Mouse (Mus musculus) ovary, postnatal 36 days (tissue): ENCODE results near the gene Bcas3.

ENCODE experiments used
- DNase-seq: peaks from one replicate; pipeline ENCODE4 v3.0.0; 2022; ENCODE audit warnings: low spot score, mixed read lengths

Bcas3 gene

GRCm38 (mm10) chr11:85352539-85353380, at the start of gene Bcas3:
Bcas3 (plus strand) TSS chr11:85353167.
- DNase-seq = peak; percentile 98

- DNase-seq = no peak
Measured at GRCm38 (mm10) chr11:85306577-85307260, 46.2 kb upstream of the Bcas3 start.

GRCm38 (mm10) chr11:85308799-85309198, 44.2 kb upstream of the Bcas3 start:
- DNase-seq = no peak

DNA sequence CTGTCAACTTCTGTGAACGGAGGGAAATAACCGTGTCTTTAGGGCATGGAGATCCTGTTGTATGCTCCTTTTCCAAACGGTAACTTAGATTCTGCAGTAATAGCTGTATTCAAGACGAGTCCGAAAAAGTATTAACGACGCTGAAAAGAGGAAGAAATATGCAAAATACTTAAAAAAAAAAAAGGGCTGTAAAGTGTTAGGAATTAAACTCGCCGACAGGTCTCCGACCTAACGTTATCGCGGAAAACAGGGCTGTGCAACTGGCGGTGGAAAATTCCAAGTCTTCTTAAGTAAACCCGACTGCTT, 42.6 kb upstream of the Bcas3 start:
- no peak for DNase-seq

DNA sequence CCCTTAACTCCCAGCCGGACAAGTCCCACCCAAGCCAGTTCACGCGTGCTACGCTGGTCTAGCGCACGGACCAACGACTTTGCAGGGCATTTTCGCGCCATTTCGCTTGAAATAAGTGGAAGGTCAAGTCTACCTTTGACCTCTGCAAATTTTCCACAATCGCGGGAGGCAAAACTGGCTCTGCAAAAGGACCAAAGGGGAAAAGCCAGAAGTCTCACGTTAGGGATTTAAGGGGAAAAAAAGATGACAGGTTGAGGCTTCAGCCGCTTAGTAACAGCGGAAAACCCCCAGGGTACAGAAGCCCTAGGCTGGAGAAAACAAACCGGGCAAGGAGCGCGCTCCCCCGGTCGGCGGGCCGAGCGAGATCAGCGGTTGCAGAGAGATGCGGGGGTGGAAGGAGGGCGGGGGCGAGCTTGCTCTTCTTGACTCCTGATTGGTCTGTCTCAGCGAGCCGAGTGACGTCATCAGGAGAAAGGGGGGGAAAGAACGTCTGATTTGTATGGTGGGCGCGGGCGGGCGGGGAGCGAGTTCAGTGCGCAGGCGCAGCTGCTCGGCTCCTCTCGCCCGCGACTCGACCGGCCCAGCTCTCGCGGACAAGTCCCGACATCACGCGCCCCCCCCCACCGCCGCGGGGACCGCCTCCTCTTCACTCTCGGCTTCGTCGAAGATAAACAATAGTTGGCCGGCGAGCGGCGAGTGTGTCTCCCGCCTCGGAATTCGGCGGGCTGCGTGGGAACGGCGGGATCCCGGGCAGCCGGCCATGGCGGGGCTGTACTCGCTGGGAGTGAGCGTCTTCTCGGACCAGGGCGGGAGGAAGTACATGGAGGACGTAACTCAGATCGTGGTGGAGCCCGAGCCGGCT, 42.0 kb upstream of the Bcas3 start, which contains the start of gene Ppm1d:
TSS of gene Ppm1d (plus strand) at position 532 of the 862 bp plus-strand sequence.
- peak; percentile 95 for DNase-seq

DNA sequence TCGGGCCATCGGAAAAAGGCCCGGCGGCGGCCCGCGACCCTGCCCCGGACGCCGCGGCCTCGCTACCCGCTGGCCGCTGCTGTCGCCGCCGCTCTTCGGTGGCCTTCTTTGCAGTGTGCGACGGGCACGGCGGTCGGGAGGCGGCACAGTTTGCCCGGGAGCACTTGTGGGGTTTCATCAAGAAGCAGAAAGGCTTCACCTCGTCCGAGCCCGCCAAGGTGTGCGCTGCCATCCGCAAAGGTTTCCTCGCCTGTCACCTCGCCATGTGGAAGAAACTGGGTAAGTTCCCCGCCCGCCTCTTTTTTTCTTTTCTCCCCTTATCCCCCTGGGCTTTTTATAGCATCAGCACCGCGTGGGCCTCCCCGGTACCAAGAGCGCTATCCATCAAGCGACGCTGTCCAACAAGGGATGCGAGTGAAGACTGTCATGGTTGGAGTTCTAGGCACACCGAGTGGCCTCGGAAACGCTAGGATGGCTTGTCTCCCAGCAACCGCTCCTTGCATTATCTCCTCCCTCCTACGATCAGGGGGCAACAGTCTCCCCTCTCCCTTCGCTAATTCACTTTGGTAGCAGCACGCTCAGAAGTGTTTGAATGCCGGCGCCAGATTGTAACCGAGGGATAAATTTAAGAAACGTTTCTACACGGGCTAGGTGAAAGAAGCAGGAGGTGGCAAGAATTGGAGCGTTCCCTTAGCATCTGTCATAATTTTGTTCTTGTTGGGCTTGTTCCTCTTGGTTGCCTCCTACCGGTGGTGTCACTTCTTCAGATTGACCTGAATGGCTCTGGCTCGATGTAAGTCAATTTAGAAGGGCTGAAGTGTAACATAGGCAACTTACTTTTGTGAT, 41.1 kb upstream of the Bcas3 start:
- DNase-seq = peak; percentile 41

- no peak for DNase-seq
Measured at GRCm38 (mm10) chr11:85312818-85313217, 40.1 kb upstream of the Bcas3 start.

- no peak for DNase-seq
Measured at GRCm38 (mm10) chr11:85313361-85313760, 39.6 kb upstream of the Bcas3 start.

GRCm38 (mm10) chr11:85323567-85324330, 29.2 kb upstream of the Bcas3 start:
- no peak for DNase-seq

- DNase-seq = no peak
Measured at GRCm38 (mm10) chr11:85328717-85329116, 24.2 kb upstream of the Bcas3 start.

DNA sequence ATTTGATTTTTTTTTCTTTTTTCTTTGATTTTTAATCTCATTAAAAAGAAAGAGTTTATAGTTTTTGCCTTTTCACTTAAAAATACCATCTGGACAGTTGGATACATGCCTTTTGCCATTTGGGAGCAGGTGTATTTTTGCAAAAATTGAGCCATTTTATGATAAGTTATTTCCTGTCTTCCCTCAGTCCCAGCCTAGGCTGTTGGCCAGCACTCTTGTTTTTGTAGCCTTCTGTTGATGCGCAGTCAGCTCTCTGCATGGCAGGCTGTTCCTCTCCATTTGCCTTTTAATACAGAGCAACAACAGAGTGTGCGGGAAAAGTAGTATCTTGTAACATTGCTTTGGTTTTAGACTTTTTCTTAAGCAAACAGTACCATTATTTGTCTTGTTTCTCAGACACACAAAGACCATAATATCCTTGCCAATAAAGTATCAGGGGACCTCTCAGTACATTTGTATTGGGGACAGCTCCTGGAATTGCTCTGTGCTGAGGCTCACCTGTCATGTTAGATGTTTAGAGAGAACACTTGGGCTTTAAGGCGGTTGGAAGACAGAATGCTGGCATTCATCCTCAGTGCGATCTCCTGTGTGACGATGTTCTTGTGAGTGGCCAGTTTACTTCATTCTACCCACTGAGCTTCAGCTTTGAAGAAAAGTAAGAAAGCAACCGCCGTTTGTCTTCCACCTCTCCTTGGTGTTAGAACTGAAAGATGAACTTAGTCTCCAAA, 23.6 kb upstream of the Bcas3 start:
- DNase-seq = no peak

GRCm38 (mm10) chr11:85334778-85335177, 18.2 kb upstream of the Bcas3 start:
- DNase-seq = peak; percentile 50

- no peak for DNase-seq
Measured at GRCm38 (mm10) chr11:85339173-85339831, 13.7 kb upstream of the Bcas3 start.

DNA sequence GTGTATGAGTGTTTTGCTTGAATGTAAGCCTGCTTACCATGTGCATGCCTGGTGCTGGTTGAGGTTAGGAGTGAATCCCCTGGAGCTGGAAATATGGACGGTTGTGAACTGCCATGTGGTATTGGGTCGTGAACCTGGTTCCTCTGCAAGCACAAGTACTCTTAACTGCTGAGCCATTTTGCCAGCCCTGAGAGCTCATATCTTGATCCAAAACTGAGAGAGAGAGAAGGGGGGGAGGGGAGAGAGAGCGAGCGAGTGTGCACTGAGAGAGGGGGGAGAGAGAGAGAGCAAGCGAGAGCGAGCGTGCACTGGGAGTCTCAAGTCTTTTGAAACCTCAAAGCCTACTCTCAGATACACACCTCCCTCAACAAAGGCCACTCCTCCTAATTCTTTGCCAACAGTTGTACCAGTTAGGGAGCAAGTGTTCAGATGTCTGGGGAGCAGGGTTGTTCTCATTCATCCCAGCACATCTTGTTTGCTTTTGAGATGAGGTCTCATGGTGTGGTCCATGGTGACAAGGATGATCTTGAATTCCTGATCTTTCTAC, 12.8 kb upstream of the Bcas3 start:
- DNase-seq = no peak

DNA sequence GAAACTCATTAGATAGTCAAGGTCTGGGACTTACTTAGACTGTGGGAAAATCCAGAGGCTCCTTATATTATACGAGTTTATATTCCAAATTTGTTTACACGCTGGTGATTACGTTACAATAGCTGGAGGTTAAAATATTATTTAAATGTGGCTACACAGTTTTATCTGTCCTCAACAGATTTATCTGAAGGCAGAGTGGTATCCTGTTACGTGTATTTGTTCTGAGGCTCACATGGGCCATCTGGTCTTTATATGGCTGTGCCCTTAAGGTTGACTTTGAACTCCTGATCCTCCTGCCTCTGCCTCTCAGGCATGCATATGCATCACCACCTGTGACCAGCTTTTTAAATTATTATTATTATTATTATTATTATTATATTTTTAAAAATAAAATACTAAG, 852 bp downstream of the Bcas3 start:
- no peak for DNase-seq

DNA sequence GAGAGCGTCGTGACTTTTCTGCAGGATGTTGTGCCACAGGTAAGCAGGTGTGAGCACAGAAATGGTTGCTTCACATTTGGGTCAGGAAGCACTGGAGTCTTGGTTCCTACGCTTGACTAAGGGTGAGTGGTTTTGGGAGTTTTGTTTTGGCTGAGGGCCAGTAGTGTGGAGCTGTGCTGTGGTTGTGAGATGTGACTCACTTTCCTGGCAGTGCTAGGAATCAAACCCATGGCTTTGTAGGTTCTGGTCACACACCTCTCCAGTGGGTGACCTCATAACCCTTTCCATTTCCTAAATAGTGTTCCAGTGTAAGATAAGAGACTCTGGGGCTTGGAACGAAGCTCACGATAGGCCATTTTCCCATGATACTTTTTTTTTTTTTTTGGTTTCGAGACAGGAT, 6.7 kb downstream of the Bcas3 start:
- no peak for DNase-seq

DNA sequence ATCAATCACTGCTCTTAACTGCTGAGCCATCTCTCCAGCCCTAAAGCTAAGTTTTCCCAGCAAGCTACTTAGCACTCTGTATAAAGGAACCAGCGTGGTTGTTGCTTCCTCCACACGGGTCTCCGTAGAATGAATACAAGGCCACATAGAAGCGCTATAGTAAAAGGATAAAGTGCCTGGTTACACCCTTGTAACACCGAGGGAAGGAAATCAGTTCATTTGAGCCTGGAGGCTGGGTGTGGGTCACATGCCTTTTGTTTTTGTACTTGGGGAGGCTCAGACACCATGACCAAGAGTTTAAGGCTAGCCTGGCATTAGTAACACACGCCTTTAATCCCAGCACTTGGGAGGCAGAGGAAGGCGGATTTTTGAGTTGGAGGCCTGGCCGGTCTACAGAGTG, 8.7 kb downstream of the Bcas3 start:
- DNase-seq = no peak

DNA sequence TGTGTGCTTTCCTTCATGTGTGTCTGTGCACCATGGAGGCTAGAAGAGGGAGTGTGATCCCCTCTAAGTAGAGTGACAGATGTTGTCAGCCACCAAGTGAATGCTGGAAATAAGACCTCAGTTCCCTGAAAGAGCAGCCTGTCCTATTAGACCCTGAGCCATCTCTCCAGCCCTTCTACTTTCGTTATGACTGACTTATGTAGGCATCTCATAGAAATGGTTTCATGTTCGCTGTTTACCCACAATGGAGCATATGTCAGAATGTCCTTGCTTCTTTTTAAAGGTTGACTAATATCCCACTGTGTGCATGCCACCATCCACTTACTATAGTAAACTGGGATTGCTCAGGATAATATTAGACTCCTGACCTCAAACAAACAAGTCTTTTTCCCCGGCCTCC, 13.2 kb downstream of the Bcas3 start:
- DNase-seq = no peak

DNA sequence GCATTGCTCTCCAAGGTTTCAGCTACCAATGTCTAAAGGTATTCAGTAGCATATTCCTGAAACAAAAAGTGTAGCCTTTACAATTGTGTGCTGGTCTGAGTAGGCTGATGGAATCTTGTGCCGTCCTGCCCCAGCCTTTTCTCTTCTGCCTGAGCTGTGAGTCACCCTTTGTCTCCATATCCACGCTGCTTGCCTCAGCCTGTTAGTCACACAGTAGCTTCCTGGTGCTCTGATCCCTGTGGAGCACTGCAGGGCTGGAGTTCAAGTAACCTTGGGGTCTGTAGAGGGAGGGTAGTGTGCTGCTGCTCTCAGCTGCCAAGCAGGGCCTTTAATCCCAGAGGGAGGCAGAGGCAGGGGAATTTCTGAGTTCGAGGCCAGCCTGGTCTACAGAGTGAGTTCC, 14.9 kb downstream of the Bcas3 start:
- DNase-seq = no peak
